Mouse (Mus musculus) lung, adult 18-20 months (tissue): ENCODE measurements around the gene Gm11758.
A peak's percentile ranks its signal among the peaks of the same experiment; 100 is the strongest.
"Not testable (repeated sequence)": the region's sequence is repeated elsewhere in the genome, so short reads cannot be mapped to it uniquely, and the experiment has no call there.

Experiments used
- DNase-seq, 2 experiments: peaks; one replicate each; pipeline ENCODE4 v3.0.0; 2022; ENCODE audit warnings: mixed read lengths in 2 of 2

The Gm11758 gene

GRCm38 (mm10) chr4:73876166-73876565 lies at the start of gene Gm11758:
Gene Gm11758 (minus strand): TSS chr4:73876266.
- not testable (repeated sequence) for DNase-seq

DNA sequence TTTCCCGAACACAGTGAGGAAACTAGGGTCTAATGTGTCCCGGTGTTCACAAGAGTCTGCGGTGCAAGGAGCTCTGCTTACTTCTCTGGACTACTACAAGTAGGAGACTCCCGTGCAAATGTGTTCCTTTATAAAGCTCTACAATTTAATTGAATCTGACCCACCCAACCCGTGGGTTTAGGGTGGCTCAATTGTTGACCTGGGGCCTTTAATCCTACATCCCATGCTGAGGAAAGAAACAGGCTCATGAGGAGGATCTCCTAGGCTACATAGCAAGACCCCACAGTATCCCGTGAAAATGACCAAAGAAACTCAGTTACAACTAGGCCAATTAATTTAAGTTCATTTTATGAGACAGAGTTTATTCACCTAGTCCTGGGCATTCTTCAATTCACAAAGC lies 44.6 kb upstream of the Gm11758 start, which contains the start of gene Gm11756:
TSS of gene Gm11756 (minus strand) at position 101 of the 400 bp plus-strand sequence.
- DNase-seq = not testable (repeated sequence)

DNA sequence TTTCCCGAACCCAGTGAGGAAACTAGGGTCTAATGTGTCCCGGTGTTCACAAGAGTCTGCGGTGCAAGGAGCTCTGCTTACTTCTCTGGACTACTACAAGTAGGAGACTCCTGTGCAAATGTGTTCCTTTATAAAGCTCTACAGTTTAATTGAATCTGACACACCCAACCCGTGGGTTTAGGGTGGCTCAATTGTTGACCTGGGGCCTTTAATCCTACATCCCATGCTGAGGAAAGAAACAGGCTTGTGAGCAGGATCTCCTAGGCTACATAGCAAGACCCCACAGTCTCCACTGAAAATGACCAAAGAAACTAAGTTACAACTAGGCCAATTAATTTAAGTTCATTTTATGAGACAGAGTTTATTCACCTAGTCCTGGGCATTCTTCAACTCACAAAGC lies 29.8 kb upstream of the Gm11758 start, which contains the start of gene Gm13871:
TSS of gene Gm13871 (minus strand) at position 101 of the 400 bp plus-strand sequence.
- DNase-seq = not testable (repeated sequence)

DNA sequence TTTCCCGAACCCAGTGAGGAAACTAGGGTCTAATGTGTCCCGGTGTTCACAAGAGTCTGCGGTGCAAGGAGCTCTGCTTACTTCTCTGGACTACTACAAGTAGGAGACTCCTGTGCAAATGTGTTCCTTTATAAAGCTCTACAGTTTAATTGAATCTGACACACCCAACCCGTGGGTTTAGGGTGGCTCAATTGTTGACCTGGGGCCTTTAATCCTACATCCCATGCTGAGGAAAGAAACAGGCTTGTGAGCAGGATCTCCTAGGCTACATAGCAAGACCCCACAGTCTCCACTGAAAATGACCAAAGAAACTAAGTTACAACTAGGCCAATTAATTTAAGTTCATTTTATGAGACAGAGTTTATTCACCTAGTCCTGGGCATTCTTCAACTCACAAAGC lies 14.9 kb upstream of the Gm11758 start, which contains the start of gene Gm11757:
TSS of gene Gm11757 (minus strand) at position 101 of the 400 bp plus-strand sequence.
- not testable (repeated sequence) for DNase-seq

- DNase-seq = peak in 1 of 2 experiments; percentile 28
Measured at GRCm38 (mm10) chr4:73826587-73826986, 49.5 kb downstream of the Gm11758 start.
